Mouse (Mus musculus) ovary, adult 18-20 months (tissue): Measurements from ENCODE around the gene Vmn2r10.
"Not testable (repeated sequence)": the region's sequence is repeated elsewhere in the genome, so short reads cannot be mapped to it uniquely, and the experiment has no call there.

Experiments used
- DNase-seq: peaks from one replicate; pipeline ENCODE4 v3.0.0; 2022; ENCODE audit warnings: low spot score, mixed read lengths

The Vmn2r10 gene

GRCm38 (mm10) chr5:109006427-109006826, at the start of gene Vmn2r10:
Gene Vmn2r10, minus strand, starts transcription at chr5:109006527.
- not testable (repeated sequence) for DNase-seq

GRCm38 (mm10) chr5:109055286-109055685, 49.0 kb upstream of the Vmn2r10 start:
- DNase-seq, result peak; percentile 30

GRCm38 (mm10) chr5:109032591-109032990, 26.3 kb upstream of the Vmn2r10 start:
- no peak for DNase-seq

- no peak for DNase-seq
Measured at GRCm38 (mm10) chr5:108988924-108989323, 17.4 kb downstream of the Vmn2r10 start.
